Mouse (Mus musculus) forebrain, embryonic 13.5 days (tissue): ENCODE results near the gene Lrriq3. TPM values are rescaled to one million over a fixed set of nuclear protein-coding genes. Genes with fewer than 3 reads are reported as not detected.
A peak's percentile ranks its signal among the peaks of the same experiment; 100 is the strongest.

ENCODE experiments used
- ATAC-seq: fragments of 200-750 bp; cut with Nextera tagmentation; 2 replicates; pipeline ENCODE4 v1.8.0; 2017
- H3K27ac ChIP-seq: fragments of 300-500 bp; sonication (generic); 2 replicates; pipeline ENCODE4 v1.5.1; 2015; ENCODE audit warnings: inconsistent platforms, mild to moderate bottlenecking, moderate library complexity
- H3K27me3 ChIP-seq: fragments of 300-500 bp; sonication (generic); 2 replicates; pipeline ENCODE4 v1.6.1; 2015; ENCODE audit warnings: mild to moderate bottlenecking, inconsistent platforms
- H3K36me3 ChIP-seq: fragments of 300-500 bp; sonication (generic); 2 replicates; pipeline ENCODE4 v1.6.1; 2015; ENCODE audit warnings: mild to moderate bottlenecking, inconsistent platforms; ENCODE audit not compliant: poor library complexity, severe bottlenecking
- H3K4me1 ChIP-seq: fragments of 300-500 bp; sonication (generic); 2 replicates; pipeline ENCODE4 v1.6.1; 2015; ENCODE audit warnings: inconsistent platforms
- H3K4me2 ChIP-seq: fragments of 300-500 bp; sonication (generic); 2 replicates; pipeline ENCODE4 v1.6.1; 2015; ENCODE audit warnings: inconsistent platforms, mild to moderate bottlenecking, moderate library complexity
- H3K4me3 ChIP-seq: fragments of 300-500 bp; sonication (generic); 2 replicates; pipeline ENCODE4 v1.5.1; 2015; ENCODE audit warnings: mild to moderate bottlenecking, inconsistent platforms
- H3K9ac ChIP-seq: fragments of 300-500 bp; sonication (generic); 2 replicates; pipeline ENCODE4 v1.6.1; 2015; ENCODE audit warnings: mild to moderate bottlenecking, inconsistent platforms
- H3K9me3 ChIP-seq: fragments of 300-500 bp; sonication (generic); replicated peaks from 2 replicates; pipeline ENCODE4 v1.6.1; 2016; ENCODE audit warnings: inconsistent platforms
- WGBS: fragments of 180-500 bp; shearing (Covaris S2); methylation state at CpG from one replicate; pipeline ENCODE4 v1.1.7; 2015; 5-methylcytosine and 5-hydroxymethylcytosine counted together
- polyA plus RNA-seq: library from polyadenylated mRNA; unstranded; fragments of >200 nt; fragmentation: Nextera tagmentation; extraction: Ambion mirVana; gene quantifications from 2 replicates; pipeline ENCODE4 v1.2.1, GENCODE M21; 2015

Gene Lrriq3
- polyA plus RNA-seq: 1.1 and 1.3 TPM in 2 replicates

DNA sequence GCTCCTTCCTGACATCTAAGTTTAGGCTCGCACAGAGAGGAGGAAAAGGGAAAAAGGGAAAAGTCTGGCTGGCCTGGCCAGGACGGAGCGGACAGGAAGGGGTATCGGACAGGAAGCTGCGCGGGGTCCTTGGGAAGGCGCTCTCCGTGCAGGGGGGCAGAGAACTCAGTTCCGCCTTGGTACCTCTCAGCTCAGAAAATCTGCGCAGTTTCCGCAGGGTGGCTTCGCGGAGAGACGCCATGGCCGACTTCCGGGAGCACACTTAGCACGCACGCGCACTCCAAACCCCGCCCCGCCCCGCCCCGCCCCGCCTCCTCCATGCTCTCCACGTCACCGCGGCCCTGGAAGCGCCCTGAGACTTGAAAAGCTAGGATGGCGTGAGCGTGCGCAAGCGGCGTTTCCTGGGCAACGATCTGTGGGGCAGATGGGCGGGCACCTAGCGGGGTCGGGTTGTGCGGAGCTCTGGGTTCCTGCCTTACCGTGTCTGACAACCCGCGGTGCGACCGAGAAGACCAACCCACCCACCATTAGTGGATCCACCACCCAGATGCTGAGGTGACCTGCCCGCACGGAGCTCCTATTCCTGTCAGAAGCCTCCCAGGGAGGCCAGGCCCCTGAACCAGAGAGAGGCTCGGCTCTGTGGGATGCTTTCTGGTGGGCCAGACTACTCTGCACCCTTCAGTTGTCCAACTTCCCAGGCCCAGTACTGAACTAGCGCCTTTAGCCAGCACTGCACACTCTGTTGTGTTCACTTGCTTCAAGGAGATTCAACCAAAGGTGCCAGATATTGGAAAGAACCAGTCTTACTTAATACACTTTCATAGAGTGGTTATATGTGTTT, at the start of gene Lrriq3, which contains the start of gene Fpgt:
Gene Lrriq3 (plus strand): TSS at position 319 of the 841 bp plus-strand sequence.
Gene Fpgt (minus strand): TSS at position 288 of the 841 bp plus-strand sequence.
- peak within 1 kb of the TSS; percentile 65 for H3K4me2 ChIP-seq
- peak within 1 kb of the TSS; percentile 77 for H3K9ac ChIP-seq
- no peaks in the 10 kb centered on the region for H3K36me3 ChIP-seq
- peak within 1 kb of the TSS; percentile 86 for H3K27ac ChIP-seq
- WGBS: under 1% methylated on average over 41 of the region's 47 CpGs
- peak within 1 kb of the TSS; percentile 67 for H3K4me3 ChIP-seq
- peaks cover 15% of the 10 kb centered on the region for H3K4me1 ChIP-seq
- peak; percentile 99 for ATAC-seq
- no peaks in the 10 kb centered on the region for H3K9me3 ChIP-seq
- no peaks in the 10 kb centered on the region for H3K27me3 ChIP-seq

DNA sequence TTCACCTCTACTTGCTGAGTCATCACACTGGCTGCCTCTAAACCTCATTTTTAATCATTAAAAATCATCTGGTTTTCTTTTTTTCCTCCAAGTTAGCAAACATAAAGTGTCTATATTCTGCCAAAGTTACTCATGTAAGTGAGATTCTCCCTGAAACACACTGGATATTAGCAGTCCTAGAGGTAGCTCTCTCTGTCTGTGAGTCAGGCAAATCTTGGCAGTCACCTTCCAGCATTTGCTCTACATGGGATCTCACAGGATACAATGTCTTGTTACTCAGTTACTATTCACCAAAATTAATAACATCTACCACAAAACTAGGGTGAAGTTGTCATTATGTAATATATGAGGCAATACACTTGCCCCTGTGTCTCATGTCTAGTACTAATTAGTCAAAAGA, 41.2 kb upstream of the Lrriq3 start:
- Histone ChIP-seq H3K27me3 (no peaks in the 10 kb centered on the region), H3K27ac (no peak overlapping the region), H3K9ac (no peak overlapping the region), H3K4me2 (no peak overlapping the region), H3K36me3 (no peaks in the 10 kb centered on the region), H3K4me1 (no peaks in the 10 kb centered on the region), H3K4me3 (no peak overlapping the region), H3K9me3 (no peaks in the 10 kb centered on the region)
- ATAC-seq: no peak

GRCm38 (mm10) chr3:155053189-155053588, 40.0 kb upstream of the Lrriq3 start:
- ATAC-seq: no peak
- no peak overlapping the region for H3K4me2 ChIP-seq
- H3K36me3 ChIP-seq: no peaks in the 10 kb centered on the region
- no peaks in the 10 kb centered on the region for H3K4me1 ChIP-seq
- H3K9me3 ChIP-seq: no peaks in the 10 kb centered on the region
- H3K27me3 ChIP-seq: no peaks in the 10 kb centered on the region
- WGBS: 91% methylated on average over 1 of the region's 1 CpGs
- H3K27ac ChIP-seq: no peak overlapping the region
- no peak overlapping the region for H3K4me3 ChIP-seq
- H3K9ac ChIP-seq: no peak overlapping the region

DNA sequence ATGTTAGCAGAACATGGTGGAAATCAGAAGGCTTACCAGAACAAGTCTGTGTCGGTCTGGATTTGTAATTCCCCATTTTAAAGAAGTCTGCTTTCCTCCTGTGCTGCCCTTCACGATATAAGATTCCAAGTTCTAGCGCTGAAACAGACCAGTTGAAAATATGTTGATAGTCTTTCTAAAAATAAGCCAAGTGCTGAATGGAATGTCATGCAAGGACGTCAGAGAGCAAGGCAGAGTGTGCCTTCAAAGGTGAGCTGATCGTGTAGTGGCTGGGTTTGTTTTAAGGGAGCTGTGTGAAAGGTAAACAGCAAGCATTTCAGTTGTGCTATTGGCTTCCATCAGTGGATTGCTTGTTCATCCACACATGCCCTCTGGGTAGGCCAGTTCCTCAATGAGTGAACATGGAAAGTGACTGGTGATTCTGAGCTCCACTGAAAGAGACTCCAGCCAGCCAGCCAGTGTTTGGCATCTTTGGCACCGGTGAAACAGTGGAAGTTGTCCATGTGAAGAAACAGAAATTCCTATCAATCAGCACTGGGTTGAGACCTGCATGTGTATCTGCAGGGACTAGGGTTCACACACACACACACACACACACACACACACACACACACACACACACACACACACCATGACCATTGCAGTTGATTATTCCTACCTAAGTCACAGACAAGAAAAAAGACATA, 37.9 kb upstream of the Lrriq3 start, which contains the start of gene Tnni3k:
Gene Tnni3k (minus strand): TSS at position 177 of the 686 bp plus-strand sequence.
- H3K27me3 ChIP-seq: no peaks in the 10 kb centered on the region
- WGBS: 79% methylated on average over 6 of the region's 6 CpGs
- H3K4me3 ChIP-seq: no peak within 1 kb of the TSS
- H3K36me3 ChIP-seq: no peaks in the 10 kb centered on the region
- H3K9ac ChIP-seq: no peak within 1 kb of the TSS
- H3K9me3 ChIP-seq: no peaks in the 10 kb centered on the region
- no peak within 1 kb of the TSS for H3K27ac ChIP-seq
- ATAC-seq: no peak
- no peaks in the 10 kb centered on the region for H3K4me1 ChIP-seq
- H3K4me2 ChIP-seq: no peak within 1 kb of the TSS

DNA sequence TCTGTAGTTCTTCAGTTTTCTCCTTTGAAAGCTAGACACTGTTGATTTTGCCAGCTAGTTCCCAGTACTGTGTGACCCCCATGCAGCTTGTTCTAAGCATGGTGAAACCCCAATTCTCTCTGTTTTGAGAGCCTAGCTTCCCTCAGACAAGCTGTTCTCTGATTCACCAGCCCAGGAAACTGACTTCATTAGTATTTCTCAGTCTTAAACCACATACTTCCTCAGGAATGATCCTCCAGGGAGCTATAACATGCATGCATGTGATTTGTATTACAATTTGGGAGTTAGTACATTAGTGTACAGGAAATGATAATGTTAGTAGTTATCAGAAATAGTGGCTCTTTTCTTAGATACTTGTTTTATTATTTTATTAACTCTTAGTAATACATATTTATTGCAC, 36.6 kb upstream of the Lrriq3 start:
- Histone ChIP-seq H3K9ac (no peak overlapping the region), H3K4me1 (no peaks in the 10 kb centered on the region), H3K9me3 (no peaks in the 10 kb centered on the region), H3K36me3 (no peaks in the 10 kb centered on the region), H3K27me3 (no peaks in the 10 kb centered on the region), H3K4me3 (no peak overlapping the region), H3K27ac (no peak overlapping the region), H3K4me2 (no peak overlapping the region)
- no peak for ATAC-seq

DNA sequence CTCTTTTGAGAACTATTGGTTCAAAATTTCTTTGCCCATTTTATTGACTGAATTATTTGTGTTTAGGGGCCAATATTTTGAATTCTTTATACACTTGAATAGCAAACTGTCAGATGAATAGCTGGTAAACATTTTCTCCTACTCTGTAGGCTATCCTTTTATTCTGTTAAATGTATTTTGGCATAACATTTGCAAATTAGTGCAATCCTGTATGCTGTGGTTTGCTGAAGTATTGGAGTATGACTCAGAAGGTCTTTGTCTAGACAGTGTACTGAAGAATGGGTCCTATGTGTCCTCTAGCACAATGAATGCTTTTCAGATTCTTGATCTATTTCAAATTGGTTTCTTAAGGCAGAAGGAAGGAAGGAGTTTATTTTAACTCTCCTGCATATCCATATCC, 35.7 kb upstream of the Lrriq3 start:
- no peak overlapping the region for H3K9ac ChIP-seq
- H3K4me3 ChIP-seq: no peak overlapping the region
- no peak overlapping the region for H3K27ac ChIP-seq
- no peaks in the 10 kb centered on the region for H3K9me3 ChIP-seq
- ATAC-seq: no peak
- no peaks in the 10 kb centered on the region for H3K27me3 ChIP-seq
- no peak overlapping the region for H3K4me2 ChIP-seq
- no peaks in the 10 kb centered on the region for H3K36me3 ChIP-seq
- H3K4me1 ChIP-seq: no peaks in the 10 kb centered on the region

DNA sequence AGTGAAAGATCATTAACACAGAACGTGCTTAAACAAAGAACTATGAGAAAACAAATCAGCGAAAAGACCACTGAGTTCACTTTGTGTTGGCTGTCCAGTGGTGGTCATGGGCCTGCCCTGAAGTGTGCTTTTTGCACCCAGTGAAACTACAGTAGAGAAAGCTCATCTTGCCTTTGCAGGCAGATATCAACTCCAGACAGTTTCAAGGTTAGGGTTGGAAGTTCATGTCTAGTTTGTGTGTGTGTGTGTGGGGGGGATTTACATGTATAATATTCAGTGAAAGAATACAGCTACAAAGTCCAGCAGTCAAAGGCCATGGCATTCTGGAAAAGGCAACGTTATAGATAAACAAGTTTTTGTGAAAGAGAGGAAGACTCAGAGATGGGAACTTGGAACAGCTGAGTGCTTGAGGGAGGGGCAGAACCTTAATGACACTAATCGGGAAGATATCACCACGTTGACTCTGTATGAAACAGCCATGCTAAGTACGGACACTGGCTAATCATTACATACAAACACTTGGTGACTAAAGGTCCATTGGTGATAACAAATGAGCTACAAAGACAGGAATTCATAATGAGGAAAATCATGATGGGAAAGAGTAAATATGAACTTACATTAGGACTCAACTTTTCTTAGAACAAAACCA, 34.3 kb upstream of the Lrriq3 start:
- ATAC-seq: no peak
- 84% methylated on average over 6 of the region's 6 CpGs for WGBS

DNA sequence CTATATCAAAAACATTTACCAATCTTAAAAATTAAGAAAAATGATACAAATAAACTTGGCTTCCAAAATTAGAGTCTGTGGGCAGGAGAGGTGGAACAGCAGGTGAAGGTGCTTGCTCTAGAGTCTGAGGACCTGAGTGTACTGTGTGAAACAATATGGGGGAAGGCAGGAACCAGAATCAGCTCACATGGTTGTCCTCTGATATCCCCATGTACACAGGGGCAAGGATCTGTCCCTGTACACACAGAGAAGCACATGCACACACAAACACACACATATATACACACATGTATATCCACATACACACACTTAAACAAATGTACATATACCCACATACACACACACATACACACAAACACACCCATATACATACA, 33.8 kb upstream of the Lrriq3 start:
- no peak overlapping the region for H3K4me2 ChIP-seq
- no peaks in the 10 kb centered on the region for H3K27me3 ChIP-seq
- H3K4me3 ChIP-seq: no peak overlapping the region
- H3K27ac ChIP-seq: no peak overlapping the region
- no peak for ATAC-seq
- H3K9me3 ChIP-seq: no peaks in the 10 kb centered on the region
- no peaks in the 10 kb centered on the region for H3K4me1 ChIP-seq
- no peak overlapping the region for H3K9ac ChIP-seq
- no peaks in the 10 kb centered on the region for H3K36me3 ChIP-seq

More for the DNA sequence above, 34.3 kb upstream of the Lrriq3 start:
- Histone ChIP-seq H3K9ac (no peak overlapping the region), H3K4me3 (no peak overlapping the region), H3K27ac (no peak overlapping the region), H3K4me2 (no peak overlapping the region), H3K4me1 (no peaks in the 10 kb centered on the region), H3K27me3 (no peaks in the 10 kb centered on the region), H3K36me3 (no peaks in the 10 kb centered on the region), H3K9me3 (no peaks in the 10 kb centered on the region)

DNA sequence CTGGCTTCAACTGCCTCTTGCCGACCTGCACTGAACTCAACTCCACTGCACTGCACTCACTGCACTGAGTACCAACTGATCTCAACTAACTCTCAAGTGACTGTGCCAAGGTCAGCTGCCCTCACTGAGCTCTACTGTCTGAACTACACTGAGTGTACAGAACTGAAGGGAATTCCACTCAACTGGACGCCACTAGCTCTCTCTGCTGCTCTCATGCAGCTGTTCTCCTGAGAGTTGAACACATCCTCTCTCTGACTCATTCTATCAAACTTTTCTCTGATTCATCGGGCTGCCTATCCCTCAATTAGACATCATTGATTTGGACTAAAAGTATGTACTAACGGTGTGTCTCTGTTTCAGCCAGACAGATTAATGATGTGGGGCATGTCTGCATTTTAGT, 15.3 kb upstream of the Lrriq3 start:
- no peak overlapping the region for H3K4me2 ChIP-seq
- H3K27ac ChIP-seq: no peak overlapping the region
- no peak for ATAC-seq
- no peaks in the 10 kb centered on the region for H3K27me3 ChIP-seq
- no peak overlapping the region for H3K9ac ChIP-seq
- H3K4me3 ChIP-seq: no peak overlapping the region
- H3K4me1 ChIP-seq: no peaks in the 10 kb centered on the region
- H3K9me3 ChIP-seq: no peaks in the 10 kb centered on the region
- H3K36me3 ChIP-seq: no peaks in the 10 kb centered on the region
- WGBS: 84% methylated on average over 4 of the region's 4 CpGs

DNA sequence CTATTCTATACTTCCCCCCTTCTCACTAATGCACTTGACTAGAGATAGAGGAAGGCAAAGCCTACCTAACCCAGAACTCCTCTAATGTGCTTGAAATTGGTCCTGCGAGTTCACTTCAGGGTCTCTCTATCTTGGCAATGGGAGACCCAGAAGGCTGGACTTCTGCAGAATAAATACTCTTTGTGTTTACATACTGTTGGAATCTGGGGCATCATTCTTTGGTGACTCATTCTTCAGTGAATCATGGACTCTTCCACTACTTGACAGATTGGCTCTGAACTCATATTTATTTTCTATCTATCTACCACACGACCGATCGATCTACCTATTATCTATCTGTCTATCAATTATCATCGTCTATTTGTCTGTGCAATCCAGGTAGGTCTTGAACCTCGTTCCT, 1.2 kb upstream of the Lrriq3 start:
- H3K4me1 ChIP-seq: peaks cover 15% of the 10 kb centered on the region
- no peak overlapping the region for H3K9ac ChIP-seq
- H3K36me3 ChIP-seq: peaks cover 8% of the 10 kb centered on the region
- no peak for ATAC-seq
- peak overlapping the region; percentile 65 for H3K4me2 ChIP-seq
- H3K4me3 ChIP-seq: no peak overlapping the region
- WGBS: 95% methylated on average over 6 of the region's 6 CpGs
- H3K27ac ChIP-seq: no peak overlapping the region
- no peaks in the 10 kb centered on the region for H3K27me3 ChIP-seq
- H3K9me3 ChIP-seq: no peaks in the 10 kb centered on the region

DNA sequence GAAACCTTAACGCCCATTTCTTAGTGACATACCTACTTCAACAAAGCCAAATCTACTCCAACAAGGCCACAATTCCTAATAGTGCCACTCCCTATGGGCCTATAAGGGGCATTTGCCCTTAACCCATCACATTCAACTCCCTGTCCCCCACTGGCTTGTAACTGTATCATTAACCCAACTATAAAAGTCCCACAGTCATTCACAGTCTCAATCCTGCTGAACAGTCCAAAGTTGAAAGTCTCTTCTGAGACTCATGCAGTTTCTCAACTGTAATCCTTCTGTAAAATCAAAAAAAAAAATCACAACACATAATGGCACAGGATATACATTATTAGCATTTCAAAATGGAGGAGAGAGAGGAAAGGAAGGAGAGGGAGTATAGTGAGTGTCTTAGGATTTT, 6.0 kb downstream of the Lrriq3 start:
- WGBS: 93% methylated on average over 1 of the region's 1 CpGs
- no peak for ATAC-seq
- H3K27me3 ChIP-seq: no peaks in the 10 kb centered on the region

GRCm38 (mm10) chr3:155105957-155106356, 12.7 kb downstream of the Lrriq3 start:
- Histone ChIP-seq H3K27me3 (no peaks in the 10 kb centered on the region), H3K36me3 (no peaks in the 10 kb centered on the region), H3K9ac (no peak overlapping the region), H3K4me1 (no peaks in the 10 kb centered on the region), H3K9me3 (no peaks in the 10 kb centered on the region), H3K4me3 (no peak overlapping the region), H3K4me2 (no peak overlapping the region), H3K27ac (no peak overlapping the region)
- no peak for ATAC-seq
- WGBS: 76% methylated on average over 1 of the region's 1 CpGs

More for the DNA sequence above, 6.0 kb downstream of the Lrriq3 start:
- no peak overlapping the region for H3K9ac ChIP-seq
- no peak overlapping the region for H3K27ac ChIP-seq
- no peaks in the 10 kb centered on the region for H3K9me3 ChIP-seq
- no peak overlapping the region for H3K4me2 ChIP-seq
- H3K4me1 ChIP-seq: no peaks in the 10 kb centered on the region
- H3K36me3 ChIP-seq: no peaks in the 10 kb centered on the region
- no peak overlapping the region for H3K4me3 ChIP-seq
